Mouse (Mus musculus): ENCODE measurements around the gene Pspn. TPM values are rescaled to one million over a fixed set of nuclear protein-coding genes. Genes with fewer than 3 reads are reported as not detected.

The Pspn gene
- total RNA-seq, 2 experiments from 2014 or later: not detected

DNA sequence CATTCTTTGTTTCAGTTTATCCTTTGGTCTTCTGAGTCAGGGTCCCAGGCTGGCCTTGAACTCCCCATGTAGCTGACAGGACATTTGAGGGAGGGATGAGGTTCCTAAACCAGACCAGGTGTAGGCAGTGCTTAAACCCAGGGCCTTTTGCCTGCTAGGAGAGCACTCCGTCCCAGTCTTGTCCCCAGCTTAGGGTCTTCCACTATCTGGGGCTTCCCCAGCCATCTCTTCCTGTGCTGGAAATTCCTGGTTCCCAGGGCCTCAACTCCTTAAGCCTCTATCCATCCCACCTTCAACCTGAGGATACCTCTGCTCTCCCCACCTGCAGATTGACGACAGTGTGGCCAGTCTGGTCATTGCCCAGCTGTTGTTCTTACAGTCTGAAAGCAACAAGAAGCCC lies 8.9 kb downstream of the Pspn start:
- peak in 1 of 2 experiments; percentile 7 for DNase-seq (ENCODE audit: extremely low spot score in 1 of 2, low spot score in 2 of 2)
- intact Hi-C loops (cut with DNase I): loop anchor here (1.0 to 10.0 kb wide), 5 partner anchors 20 to 344 kb away; partner anchors contain the start of genes Gm17949, Gpr108, Gtf2f1 and Trip10
- peak overlapping the region; percentile 83 for H3K4me3 ChIP-seq
- no peak for TF ChIP-seq CTCF (IDR thresholded peaks at IDR 0.05)
- H3K27ac ChIP-seq: no peak overlapping the region; the same call in 1 of the 2 replicates

DNA sequence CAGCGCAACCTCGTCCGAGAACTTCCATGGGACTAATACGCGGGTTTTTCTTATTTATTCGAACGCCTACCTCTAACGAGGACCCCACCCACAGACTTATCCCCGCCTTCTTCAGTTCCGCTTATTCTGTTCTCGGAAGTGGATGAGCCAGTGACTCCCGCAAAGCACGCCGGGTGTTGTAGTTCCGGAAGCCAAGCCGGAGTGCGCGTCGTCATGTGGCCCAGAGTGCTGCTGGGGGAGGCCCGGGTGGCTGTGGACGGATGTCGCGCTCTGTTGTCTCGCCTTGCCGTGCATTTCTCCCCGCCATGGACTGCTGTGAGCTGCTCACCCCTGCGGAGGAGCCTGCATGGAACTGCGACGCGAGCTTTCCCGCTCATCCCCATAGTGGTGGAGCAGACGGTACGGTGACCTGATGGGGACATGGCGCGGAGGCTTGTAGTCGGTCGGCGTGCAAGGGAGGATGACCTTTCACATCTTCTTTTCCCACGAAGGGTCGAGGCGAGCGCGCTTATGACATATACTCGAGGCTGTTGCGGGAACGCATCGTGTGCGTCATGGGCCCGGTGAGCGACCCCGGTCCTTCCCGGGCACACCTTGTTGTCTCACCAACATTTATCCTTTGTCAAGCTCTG lies 9.6 kb downstream of the Pspn start, which contains the start of gene Clpp:
Clpp (plus strand) TSS at position 191 of the 632 bp plus-strand sequence.
- DNase-seq (ENCODE audit: extremely low spot score in 1 of 2, low spot score in 2 of 2): peak; percentile 92 to 95
- Histone ChIP-seq H3K27ac (peak within 1 kb of the TSS; percentile 90), H3K4me3 (peak within 1 kb of the TSS; percentile 83)
- intact Hi-C loops (cut with DNase I): loop anchor here (1.0 to 10.0 kb wide), 4 partner anchors 21 to 345 kb away; partner anchors contain the start of genes Gm17949, Gpr108, Gtf2f1 and Trip10
- TF ChIP-seq CTCF (IDR thresholded peaks at IDR 0.05): no peak

DNA sequence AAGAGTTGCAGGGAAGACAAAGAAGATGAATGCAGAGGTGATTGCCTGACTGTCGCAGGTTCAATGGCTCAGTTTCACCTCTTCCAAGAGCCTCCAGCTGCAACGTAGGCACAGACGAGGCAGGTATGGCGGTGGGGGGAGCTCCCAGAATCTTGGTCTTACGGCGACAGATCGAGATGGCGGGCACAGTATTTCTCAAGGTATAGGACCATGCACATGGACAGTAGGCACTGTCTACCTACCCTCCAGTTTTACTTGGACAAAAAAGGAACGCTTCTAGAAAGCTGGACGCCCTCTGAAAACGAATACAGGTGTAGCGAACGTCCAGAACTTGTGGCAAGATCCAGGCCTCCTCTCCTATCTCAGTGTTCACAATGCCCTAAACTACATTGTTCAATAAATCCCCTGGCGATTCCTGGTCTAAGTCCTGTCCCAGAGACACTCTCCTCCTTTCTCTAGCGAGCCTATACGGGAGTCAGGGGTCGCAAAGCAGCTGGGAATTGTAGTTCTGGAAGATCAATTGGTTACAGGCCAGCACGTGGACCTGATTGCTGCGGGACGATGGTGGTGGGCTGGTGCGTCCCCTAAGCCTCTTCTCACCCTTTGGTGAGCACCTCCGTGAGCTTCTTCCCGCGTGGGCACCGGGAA lies 10.2 kb downstream of the Pspn start:
- Histone ChIP-seq H3K27ac (peak overlapping the region; percentile 90), H3K4me3 (peak overlapping the region; percentile 83)
- intact Hi-C loops (cut with DNase I): loop anchor here (1.0 to 10.0 kb wide), 6 partner anchors 22 to 345 kb away; partner anchors contain the start of genes Gm17949, Gpr108, Gtf2f1 and Mllt1
- peak in 1 of 2 experiments; percentile 79 for DNase-seq (ENCODE audit: extremely low spot score in 1 of 2, low spot score in 2 of 2)
- TF ChIP-seq CTCF (IDR thresholded peaks at IDR 0.05): no peak

DNA sequence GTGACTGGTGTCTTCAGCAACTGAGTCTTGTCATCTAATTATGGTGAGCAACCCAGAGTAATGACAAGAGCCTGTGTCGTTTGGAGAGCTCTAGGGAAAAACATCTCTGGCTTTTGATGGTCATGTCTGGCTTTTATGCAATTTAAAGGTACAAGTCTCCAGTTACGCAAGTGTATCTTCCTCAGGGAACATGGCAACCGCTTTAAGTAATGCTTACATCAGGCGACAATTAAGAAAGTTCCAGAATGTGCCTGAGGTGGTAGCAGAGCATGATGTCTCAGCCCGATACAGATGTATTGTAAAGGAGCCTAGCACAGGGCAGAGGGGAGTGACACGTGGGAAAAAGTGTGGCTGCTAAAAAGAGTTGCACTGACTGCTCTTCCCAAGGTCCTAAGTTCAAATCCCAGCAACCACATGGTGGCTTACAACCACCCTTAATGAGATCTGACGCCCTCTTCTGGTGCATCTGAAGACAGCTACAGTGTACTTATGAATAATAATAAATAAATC lies 10.8 kb downstream of the Pspn start:
- no peak overlapping the region; the same call in 1 of the 2 replicates for H3K27ac ChIP-seq
- peak; percentile 32 for TF ChIP-seq CTCF (IDR thresholded peaks at IDR 0.05)
- DNase-seq (ENCODE audit: extremely low spot score in 1 of 2, low spot score in 2 of 2): no peak
- intact Hi-C loops (cut with DNase I): loop anchor here (2.0 kb wide), 2 partner anchors 54 to 180 kb away; partner anchors contain the start of gene Mllt1
- H3K4me3 ChIP-seq: peak overlapping the region; percentile 83

DNA sequence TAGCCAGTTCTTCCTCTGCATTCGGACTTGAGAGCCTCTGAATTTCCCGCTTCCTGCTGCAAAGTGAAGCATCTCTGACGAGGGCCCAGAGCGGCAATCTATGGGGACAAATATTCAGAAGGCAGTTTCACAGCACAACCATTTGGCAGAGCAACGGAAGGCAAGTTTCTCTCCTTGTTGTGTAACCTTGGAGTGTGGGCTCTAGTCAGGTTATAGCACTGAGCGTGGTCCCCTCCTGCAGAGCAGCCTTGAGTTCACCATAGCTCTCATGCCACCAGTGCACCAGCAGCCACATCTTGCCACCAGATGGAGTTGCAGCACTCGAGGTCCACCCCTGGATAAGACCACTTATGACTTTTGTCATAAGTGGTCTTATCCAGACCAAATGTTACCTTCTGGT lies 11.4 kb downstream of the Pspn start:
- no peak; the same call in 1 of the 2 replicates for TF ChIP-seq CTCF (IDR thresholded peaks at IDR 0.05)

DNA sequence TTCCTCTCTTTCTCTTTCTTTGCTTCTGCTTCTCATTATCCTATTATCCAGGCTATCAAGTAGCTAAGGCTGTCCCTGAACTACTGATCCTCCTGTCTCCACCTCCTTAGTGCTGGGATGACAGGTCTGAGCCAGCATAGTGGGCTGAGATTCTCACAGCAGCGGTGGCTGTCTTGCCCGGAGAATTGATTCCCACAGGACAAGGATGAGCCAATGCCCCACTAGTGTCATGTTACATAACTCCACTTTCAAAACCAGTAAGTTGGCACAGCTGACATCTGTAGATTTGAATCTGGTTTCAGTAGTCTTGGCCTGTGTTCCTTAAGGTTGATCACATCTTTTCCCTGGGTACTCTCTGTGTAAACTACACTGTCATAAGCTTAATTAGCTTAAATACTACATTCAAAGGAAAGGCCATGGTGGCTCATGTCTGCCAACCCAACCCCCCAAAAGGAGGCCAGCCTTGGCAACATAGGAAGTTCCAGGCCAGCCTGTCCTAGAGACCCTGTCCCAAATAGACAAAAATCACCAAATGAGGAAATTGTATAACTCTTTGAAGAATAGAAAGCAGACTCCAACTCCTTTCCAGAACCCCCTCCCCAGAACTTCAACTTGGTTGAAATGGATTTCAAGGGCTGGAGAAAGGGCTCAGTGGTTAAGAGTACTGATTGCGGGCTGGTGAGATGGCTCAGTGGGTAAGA lies 13.6 kb downstream of the Pspn start:
- TF ChIP-seq CTCF (IDR thresholded peaks at IDR 0.05): no peak
- intact Hi-C loops (cut with DNase I): no loop called here

More for the DNA sequence above, 11.4 kb downstream of the Pspn start:
- intact Hi-C loops (cut with DNase I): loop anchor here (2.0 kb wide), 2 partner anchors 54 to 180 kb away; partner anchors contain the start of gene Mllt1
- Histone ChIP-seq H3K4me3 (no peak overlapping the region), H3K27ac (no peak overlapping the region)
- DNase-seq (ENCODE audit: extremely low spot score in 1 of 2, low spot score in 2 of 2): no peak

DNA sequence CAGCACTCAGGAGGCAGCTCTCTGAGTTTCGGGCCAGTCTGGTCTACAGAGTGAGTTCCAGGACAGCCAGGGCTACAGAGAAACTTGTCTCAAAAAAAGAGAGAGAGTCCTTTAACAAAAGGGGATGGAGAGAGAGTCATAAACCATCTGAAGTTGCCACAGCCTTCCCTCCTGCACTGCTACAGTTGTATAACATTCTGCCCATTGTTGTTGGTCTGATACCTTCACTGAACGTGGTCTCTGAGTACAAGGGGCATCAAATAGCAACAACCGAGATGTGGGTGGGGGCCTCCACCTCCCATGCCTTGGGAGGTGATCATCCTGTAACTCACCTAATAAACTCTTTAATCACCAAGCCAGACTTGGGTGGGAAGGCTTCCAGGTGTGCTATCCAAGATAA lies 14.2 kb downstream of the Pspn start:
- no peak for TF ChIP-seq CTCF (IDR thresholded peaks at IDR 0.05)
- DNase-seq (ENCODE audit: extremely low spot score in 1 of 2, low spot score in 2 of 2): no peak
- Histone ChIP-seq H3K4me3 (no peak overlapping the region), H3K27ac (no peak overlapping the region)
- intact Hi-C loops (cut with DNase I): no loop called here

More for the DNA sequence above, 13.6 kb downstream of the Pspn start:
- H3K4me3 ChIP-seq: no peak overlapping the region
- no peak overlapping the region for H3K27ac ChIP-seq
- DNase-seq (ENCODE audit: extremely low spot score in 1 of 2, low spot score in 2 of 2): no peak

DNA sequence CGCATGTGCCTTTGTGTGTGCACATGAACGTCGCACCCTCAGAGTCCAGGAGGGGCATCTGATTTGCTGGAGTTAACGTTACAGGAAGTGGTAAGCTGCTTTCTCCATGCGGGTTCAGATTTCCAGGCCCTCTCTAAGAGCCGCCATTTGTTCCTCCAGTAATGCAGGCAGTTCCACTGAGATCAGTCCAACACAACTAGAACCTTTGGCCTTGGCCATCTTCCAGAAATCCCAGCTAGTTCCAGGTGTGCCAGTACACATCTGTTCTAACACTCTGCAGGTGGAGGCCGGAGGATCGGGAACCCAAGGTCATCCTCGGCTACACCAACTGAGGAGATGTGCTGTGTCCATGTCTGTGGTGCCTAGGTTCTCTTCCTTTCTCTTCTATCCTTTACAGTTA lies 14.9 kb downstream of the Pspn start:
- intact Hi-C loops (cut with DNase I): no loop called here
- Histone ChIP-seq H3K4me3 (no peak overlapping the region), H3K27ac (no peak overlapping the region)
- TF ChIP-seq CTCF (IDR thresholded peaks at IDR 0.05): no peak
- DNase-seq (ENCODE audit: extremely low spot score in 1 of 2, low spot score in 2 of 2): no peak

DNA sequence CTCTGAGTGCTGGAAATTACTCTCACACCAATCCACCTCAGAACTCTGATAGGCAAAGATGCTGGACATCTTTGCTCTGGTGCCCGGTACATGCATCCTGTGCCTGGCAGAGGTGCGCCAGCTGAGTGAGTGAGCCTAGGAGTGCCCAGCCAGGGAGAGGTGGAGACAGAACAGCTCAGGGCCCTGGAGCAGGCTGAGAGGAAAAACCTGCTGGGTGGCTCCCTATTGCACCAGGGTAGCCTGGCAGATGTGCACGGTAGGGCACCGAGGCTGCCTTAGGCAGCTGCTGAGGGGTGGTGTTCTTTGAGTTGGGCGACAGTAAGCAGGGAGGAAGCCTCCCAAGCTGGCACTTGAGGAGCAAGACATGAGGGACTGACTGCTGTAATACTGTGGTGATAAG lies 17.8 kb downstream of the Pspn start, which contains the start of gene Acer1:
Acer1 (minus strand) TSS at position 114 of the 400 bp plus-strand sequence.
- intact Hi-C loops (cut with DNase I): no loop called here
- H3K4me3 ChIP-seq: no peak within 1 kb of the TSS
- DNase-seq (ENCODE audit: extremely low spot score in 1 of 2, low spot score in 2 of 2): no peak

DNA sequence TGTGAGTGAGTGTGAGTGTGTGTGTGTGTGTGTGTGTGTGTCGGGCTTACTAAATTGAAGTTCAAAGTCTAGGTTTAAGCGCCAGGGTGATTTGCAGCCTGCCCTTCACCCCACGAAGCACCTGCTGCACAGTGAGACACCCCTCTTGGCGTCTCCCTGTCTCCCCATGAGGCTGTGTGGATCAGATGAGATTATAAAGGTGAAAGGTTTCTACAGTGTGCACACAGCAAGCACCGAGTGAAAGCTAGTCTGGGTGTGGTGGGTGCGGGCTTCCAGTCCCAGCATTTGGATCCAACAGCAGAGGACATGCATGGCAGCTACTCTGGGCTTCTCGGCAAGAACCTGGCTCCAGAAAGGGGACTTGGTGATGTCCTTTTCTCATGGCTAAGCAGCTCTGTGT lies 18.8 kb downstream of the Pspn start:
- intact Hi-C loops (cut with DNase I): no loop called here
- no peak for TF ChIP-seq CTCF (IDR thresholded peaks at IDR 0.05)
- no peak overlapping the region for H3K27ac ChIP-seq
- DNase-seq (ENCODE audit: extremely low spot score in 1 of 2, low spot score in 2 of 2): no peak
- no peak overlapping the region for H3K4me3 ChIP-seq

More for the DNA sequence above, 17.8 kb downstream of the Pspn start, which contains the start of gene Acer1:
- no peak within 1 kb of the TSS for H3K27ac ChIP-seq
- TF ChIP-seq CTCF (IDR thresholded peaks at IDR 0.05): no peak

DNA sequence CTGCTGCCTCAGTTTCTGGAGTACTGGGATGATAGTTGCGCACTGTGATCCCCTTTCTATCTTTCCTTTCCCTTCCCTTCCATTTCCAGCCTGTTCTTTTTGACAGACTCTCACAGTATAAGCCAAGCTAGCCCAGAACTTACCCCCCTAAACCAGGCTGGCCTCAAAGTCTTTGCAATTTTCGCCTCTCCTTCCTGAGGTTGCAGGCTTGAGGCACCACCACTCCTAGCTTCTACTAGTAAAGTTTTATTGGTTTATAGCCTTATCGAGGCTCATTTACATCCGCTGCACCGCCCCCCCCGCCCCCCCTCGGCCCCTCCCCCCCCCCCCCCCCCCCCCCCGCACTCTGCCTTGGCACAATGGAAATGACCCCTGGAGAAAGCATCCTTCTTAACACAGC lies 20.3 kb downstream of the Pspn start:
- no peak overlapping the region for H3K4me3 ChIP-seq
- TF ChIP-seq CTCF (IDR thresholded peaks at IDR 0.05): no peak
- intact Hi-C loops (cut with DNase I): no loop called here
- no peak overlapping the region for H3K27ac ChIP-seq
- no peak for DNase-seq (ENCODE audit: extremely low spot score in 1 of 2, low spot score in 2 of 2)
